Mouse (Mus musculus) forebrain, embryonic 14.5 days (tissue): ENCODE measurements around the gene Usp21. TPM values are rescaled to one million over a fixed set of nuclear protein-coding genes. Genes with fewer than 3 reads are reported as not detected.

Experiments used
- ATAC-seq: fragments of 200-750 bp; cut with Nextera tagmentation; 2 replicates; pipeline ENCODE4 v1.8.0; 2017; ENCODE audit warnings: mild to moderate bottlenecking, moderate library complexity
- DNase-seq: peaks from one replicate; pipeline ENCODE4 v3.0.0-alpha.2; 2015; ENCODE audit warnings: low spot score
- H3K27ac ChIP-seq: fragments of 300-500 bp; sonication (generic); 2 replicates; pipeline ENCODE4 v1.5.1; 2014; ENCODE audit warnings: low read depth, mild to moderate bottlenecking, control low read depth, low read length, moderate library complexity
- H3K27me3 ChIP-seq: fragments of 300-500 bp; sonication (generic); replicated peaks from 2 replicates; pipeline ENCODE4 v1.6.1; 2014; ENCODE audit warnings: low read length, control low read depth, mixed read lengths; ENCODE audit not compliant: control insufficient read depth, insufficient read depth
- H3K36me3 ChIP-seq: fragments of 300-500 bp; sonication (generic); 2 replicates; pipeline ENCODE4 v1.6.1; 2014; ENCODE audit warnings: low read length, control low read depth; ENCODE audit not compliant: control insufficient read depth, insufficient read depth
- H3K4me1 ChIP-seq: fragments of 300-500 bp; sonication (generic); 2 replicates; pipeline ENCODE4 v1.6.1; 2014; ENCODE audit warnings: antibody characterized with exemption, low read length, control low read depth; ENCODE audit not compliant: control insufficient read depth, insufficient read depth
- H3K4me2 ChIP-seq: fragments of 300-500 bp; sonication (generic); 2 replicates; pipeline ENCODE4 v1.6.1; 2014; ENCODE audit warnings: mild to moderate bottlenecking, control low read depth, low read length
- H3K4me3 ChIP-seq: fragments of 300-500 bp; sonication (generic); 2 replicates; pipeline ENCODE4 v1.5.1; 2014; ENCODE audit warnings: low read depth, low read length, control low read depth
- H3K9ac ChIP-seq: fragments of 300-500 bp; sonication (generic); 2 replicates; pipeline ENCODE4 v1.6.1; 2014; ENCODE audit warnings: mild to moderate bottlenecking, low read length, control low read depth, moderate library complexity
- H3K9me3 ChIP-seq: fragments of 300-500 bp; sonication (generic); replicated peaks from 2 replicates; pipeline ENCODE4 v1.6.1; 2016; ENCODE audit warnings: low read length, control low read depth, mixed read lengths; ENCODE audit not compliant: control insufficient read depth
- WGBS: fragments of 180-500 bp; shearing (Covaris S2); extraction: QIAGEN DNeasy Blood & Tissue Kit; methylation state at CpG from one replicate; pipeline ENCODE4 v1.1.7; 2014; 5-methylcytosine and 5-hydroxymethylcytosine counted together
- polyA plus RNA-seq: library from polyadenylated mRNA; unstranded; fragments of >200 nt; fragmentation: Nextera tagmentation; extraction: Ambion mirVana; gene quantifications from 2 replicates; pipeline ENCODE4 v1.2.1, GENCODE M21; 2014

Usp21 gene
- polyA plus RNA-seq, 1 experiment from 2014 or later = 89.9 TPM

GRCm38 (mm10) chr1:171280916-171281527 is 6.8 kb downstream of the Usp21 start, which contains the start of gene Ppox:
Ppox (minus strand) TSS chr1:171281186.
- H3K9ac ChIP-seq = peak within 1 kb of the TSS; percentile 73
- H3K4me2 ChIP-seq = peak within 1 kb of the TSS; percentile 83
- peak within 1 kb of the TSS; percentile 58 for H3K4me3 ChIP-seq
- DNase-seq (peak; percentile 99), ATAC-seq (peak; percentile 99)
- H3K9me3 ChIP-seq = no peaks in the 10 kb centered on the region
- peaks cover 11% of the 10 kb centered on the region for H3K4me1 ChIP-seq
- no peaks in the 10 kb centered on the region for H3K27me3 ChIP-seq
- H3K27ac ChIP-seq = peak within 1 kb of the TSS; percentile 49
- peaks cover 67% of the 10 kb centered on the region for H3K36me3 ChIP-seq
- WGBS = under 1% methylated on average over 26 of the region's 26 CpGs

- Histone ChIP-seq H3K4me1 (peaks cover 11% of the 10 kb centered on the region), H3K36me3 (peaks cover 67% of the 10 kb centered on the region), H3K27ac (no peak overlapping the region), H3K4me2 (peak overlapping the region; percentile 83), H3K9me3 (no peaks in the 10 kb centered on the region), H3K4me3 (peak overlapping the region; percentile 58), H3K27me3 (no peaks in the 10 kb centered on the region), H3K9ac (peak overlapping the region; percentile 73)
- WGBS = 1% methylated on average over 25 of the region's 25 CpGs
- DNase-seq (no peak), ATAC-seq (no peak)
Observed at GRCm38 (mm10) chr1:171280250-171280915, 7.4 kb downstream of the Usp21 start.

- ATAC-seq (no peak), DNase-seq (no peak)
- 55% methylated on average over 5 of the region's 5 CpGs for WGBS
- no peak overlapping the region for H3K27ac ChIP-seq
- H3K27me3 ChIP-seq = no peaks in the 10 kb centered on the region
- H3K36me3 ChIP-seq = peaks cover 67% of the 10 kb centered on the region
- peaks cover 11% of the 10 kb centered on the region for H3K4me1 ChIP-seq
- peak overlapping the region; percentile 58 for H3K4me3 ChIP-seq
- H3K4me2 ChIP-seq = peak overlapping the region; percentile 83
- H3K9me3 ChIP-seq = no peaks in the 10 kb centered on the region
- H3K9ac ChIP-seq = peak overlapping the region; percentile 73; the same call in 1 of the 2 replicates
Observed at GRCm38 (mm10) chr1:171279721-171280120, 8.1 kb downstream of the Usp21 start.

DNA sequence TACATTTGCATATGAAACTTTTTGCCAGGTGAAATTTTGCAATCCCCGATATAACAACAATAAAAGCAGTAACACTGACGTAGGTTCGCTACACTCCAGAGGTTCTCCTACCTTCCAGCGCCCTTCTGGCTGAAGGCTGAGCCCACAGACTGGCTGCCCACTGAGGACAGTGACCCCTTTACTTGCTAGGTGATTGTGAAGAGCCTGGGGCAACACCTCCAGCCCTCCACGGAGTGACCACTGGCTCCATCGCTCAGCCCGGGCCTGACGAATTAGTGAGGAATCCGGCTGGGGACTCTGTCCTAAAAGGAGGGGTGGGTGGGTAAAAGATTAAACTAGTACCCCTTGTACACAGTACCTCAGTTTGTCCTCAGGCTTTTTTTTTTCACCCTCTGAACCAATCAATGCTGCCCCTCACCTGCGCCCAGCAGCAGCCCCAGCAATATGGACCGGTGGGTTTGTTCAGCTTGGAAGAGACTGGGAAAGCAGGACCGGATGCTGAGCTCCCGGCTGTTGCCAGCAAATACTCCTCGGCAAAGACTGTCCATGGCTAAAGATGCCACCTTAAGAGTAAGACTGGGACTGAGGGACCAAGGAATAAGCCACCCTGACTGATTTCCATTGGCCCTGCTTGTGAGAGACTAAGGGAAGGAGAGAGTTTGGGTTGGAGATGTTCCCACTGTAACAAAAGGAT is 8.6 kb downstream of the Usp21 start:
- Histone ChIP-seq H3K4me3 (no peak overlapping the region), H3K4me2 (no peak overlapping the region), H3K9me3 (no peaks in the 10 kb centered on the region), H3K27me3 (no peaks in the 10 kb centered on the region), H3K36me3 (peaks cover 67% of the 10 kb centered on the region), H3K4me1 (peaks cover 11% of the 10 kb centered on the region), H3K9ac (no peak overlapping the region), H3K27ac (no peak overlapping the region)
- DNase-seq = no peak
- 89% methylated on average over 14 of the region's 14 CpGs for WGBS
- ATAC-seq = no peak

- DNase-seq = no peak
- H3K36me3 ChIP-seq = peaks cover 67% of the 10 kb centered on the region
- no peak overlapping the region for H3K4me3 ChIP-seq
- no peak overlapping the region for H3K27ac ChIP-seq
- H3K9ac ChIP-seq = no peak overlapping the region
- WGBS = 92% methylated on average over 8 of the region's 8 CpGs
- ATAC-seq = no peak
- no peak overlapping the region for H3K4me2 ChIP-seq
- no peaks in the 10 kb centered on the region for H3K9me3 ChIP-seq
- H3K4me1 ChIP-seq = peaks cover 11% of the 10 kb centered on the region
- no peaks in the 10 kb centered on the region for H3K27me3 ChIP-seq
Observed at GRCm38 (mm10) chr1:171278436-171278835, 9.4 kb downstream of the Usp21 start.

GRCm38 (mm10) chr1:171277736-171278135 is 10.1 kb downstream of the Usp21 start:
- Histone ChIP-seq H3K9me3 (no peaks in the 10 kb centered on the region), H3K36me3 (peaks cover 69% of the 10 kb centered on the region), H3K4me3 (no peak overlapping the region), H3K27me3 (no peaks in the 10 kb centered on the region), H3K27ac (no peak overlapping the region), H3K9ac (no peak overlapping the region), H3K4me1 (peaks cover 11% of the 10 kb centered on the region), H3K4me2 (no peak overlapping the region)
- DNase-seq (no peak), ATAC-seq (no peak)
- 86% methylated on average over 10 of the region's 10 CpGs for WGBS

DNA sequence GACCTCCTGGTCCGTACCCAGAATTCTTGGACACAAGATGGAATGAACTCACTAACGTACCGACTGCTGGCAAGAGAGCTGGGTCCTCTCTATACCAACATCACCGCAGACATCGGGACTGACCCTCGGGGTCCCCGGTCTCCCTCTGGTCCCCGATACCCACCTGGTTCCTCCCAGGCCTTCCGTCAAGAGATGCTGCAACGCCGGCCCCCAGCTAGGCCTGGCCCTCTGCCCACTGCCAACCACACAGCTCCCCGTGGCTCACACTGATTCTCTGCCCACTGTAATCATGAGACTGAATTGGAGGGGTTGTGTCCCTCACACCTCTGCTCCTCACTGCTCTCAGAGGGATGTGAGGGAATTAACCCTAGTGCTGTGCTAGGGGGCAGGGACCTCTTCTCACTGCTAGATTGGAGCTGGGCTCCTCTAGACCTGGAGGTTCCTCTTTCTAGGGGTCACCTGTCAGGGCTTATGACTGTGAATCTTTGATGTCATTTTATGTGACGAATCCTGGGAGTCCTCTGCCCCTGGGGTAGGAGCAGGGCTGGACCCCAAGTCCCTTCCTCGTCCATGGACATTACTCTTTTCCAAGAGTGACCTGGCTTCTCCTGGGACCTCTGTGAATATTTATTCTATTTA is 11.6 kb downstream of the Usp21 start:
- DNase-seq = no peak
- H3K9me3 ChIP-seq = no peaks in the 10 kb centered on the region
- peaks cover 12% of the 10 kb centered on the region for H3K4me1 ChIP-seq
- H3K27ac ChIP-seq = no peak overlapping the region
- no peaks in the 10 kb centered on the region for H3K27me3 ChIP-seq
- H3K4me3 ChIP-seq = no peak overlapping the region
- 92% methylated on average over 14 of the region's 14 CpGs for WGBS
- no peak overlapping the region for H3K4me2 ChIP-seq
- no peak overlapping the region for H3K9ac ChIP-seq
- peaks cover 70% of the 10 kb centered on the region for H3K36me3 ChIP-seq
- ATAC-seq = no peak

DNA sequence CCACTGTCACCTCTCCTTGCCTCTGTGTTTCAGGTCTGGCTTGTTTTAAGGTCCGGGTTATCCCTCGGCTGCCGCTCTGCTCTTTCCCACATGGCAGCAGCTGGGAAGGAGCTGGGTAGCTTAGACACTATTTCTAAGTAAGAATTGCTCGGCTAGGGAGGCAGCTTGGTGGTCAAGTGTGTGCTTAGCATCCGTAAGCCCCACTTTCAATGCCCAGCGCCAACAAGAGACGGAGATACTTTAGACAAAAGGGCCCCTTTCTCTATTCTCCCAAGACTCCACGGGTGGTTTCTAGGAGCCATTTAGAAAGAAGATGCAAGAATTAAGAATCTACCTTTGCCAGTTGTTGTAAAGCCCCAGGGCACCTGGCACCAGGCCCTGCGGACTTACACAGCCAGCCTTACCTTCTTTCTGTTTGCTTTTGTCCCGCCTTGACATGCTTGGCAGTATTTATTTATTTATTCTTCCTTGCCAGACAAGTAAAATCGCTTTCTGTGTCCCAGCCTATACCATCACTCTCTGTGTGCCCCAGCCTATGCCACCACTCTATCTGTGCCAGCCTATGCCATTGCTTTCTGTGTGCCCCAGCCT is 12.6 kb downstream of the Usp21 start:
- peaks cover 13% of the 10 kb centered on the region for H3K4me1 ChIP-seq
- H3K9ac ChIP-seq = no peak overlapping the region
- no peak for DNase-seq
- H3K9me3 ChIP-seq = no peaks in the 10 kb centered on the region
- H3K4me3 ChIP-seq = no peak overlapping the region
- no peak overlapping the region for H3K27ac ChIP-seq
- peaks cover 70% of the 10 kb centered on the region for H3K36me3 ChIP-seq
- no peak overlapping the region for H3K4me2 ChIP-seq
- no peak for ATAC-seq
- 76% methylated on average over 11 of the region's 11 CpGs for WGBS
- H3K27me3 ChIP-seq = no peaks in the 10 kb centered on the region
